Mouse (Mus musculus): Measurements from ENCODE around the gene Ccdc167. TPM values are rescaled to one million over a fixed set of nuclear protein-coding genes. Genes with fewer than 3 reads are reported as not detected.

Gene Ccdc167
- polyA plus RNA-seq (2014; fragmentation: Illumina TruSeq; extraction: RNeasy Lipid Tissue Mini Kit (QIAGEN cat#74804); ENCODE audit: low read depth, low replicate concordance): 4.5 TPM

GRCm38 (mm10) chr17:29716732-29717445, at the start of gene Ccdc167:
Ccdc167 (minus strand) TSS chr17:29717044.

GRCm38 (mm10) chr17:29660076-29660761, 56.6 kb downstream of the Ccdc167 start, which contains the start of gene Cmtr1:
Cmtr1 (plus strand) TSS chr17:29660595.

Other genes starting within 250 kb of the Ccdc167 start
- gene Pim1, start 226.3 kb downstream of the Ccdc167 start, polyA plus RNA-seq (2014; fragmentation: Illumina TruSeq; extraction: RNeasy Lipid Tissue Mini Kit (QIAGEN cat#74804); ENCODE audit: low read depth, low replicate concordance): 9.3 TPM
- gene Gm17657, start 167.4 kb downstream of the Ccdc167 start, polyA plus RNA-seq (2014; fragmentation: Illumina TruSeq; extraction: RNeasy Lipid Tissue Mini Kit (QIAGEN cat#74804); ENCODE audit: low read depth, low replicate concordance): not detected
- 3.7 TPM for gene Tbc1d22b, start 167.3 kb downstream of the Ccdc167 start, polyA plus RNA-seq (2014; fragmentation: Illumina TruSeq; extraction: RNeasy Lipid Tissue Mini Kit (QIAGEN cat#74804); ENCODE audit: low read depth, low replicate concordance)
- gene Tmem217, start 164.7 kb downstream of the Ccdc167 start, polyA plus RNA-seq (2014; fragmentation: Illumina TruSeq; extraction: RNeasy Lipid Tissue Mini Kit (QIAGEN cat#74804); ENCODE audit: low read depth, low replicate concordance): not detected
- gene Rnf8, start 102.3 kb downstream of the Ccdc167 start, polyA plus RNA-seq (2014; fragmentation: Illumina TruSeq; extraction: RNeasy Lipid Tissue Mini Kit (QIAGEN cat#74804); ENCODE audit: low read depth, low replicate concordance): 20.2 TPM
- gene Gm28043, start 102.2 kb downstream of the Ccdc167 start, polyA plus RNA-seq (2014; fragmentation: Illumina TruSeq; extraction: RNeasy Lipid Tissue Mini Kit (QIAGEN cat#74804); ENCODE audit: low read depth, low replicate concordance): 0.61 TPM
- gene Cmtr1, start 56.4 kb downstream of the Ccdc167 start, polyA plus RNA-seq (2014; fragmentation: Illumina TruSeq; extraction: RNeasy Lipid Tissue Mini Kit (QIAGEN cat#74804); ENCODE audit: low read depth, low replicate concordance): 9.9 TPM